Mouse (Mus musculus): ENCODE measurements at regions not wholly inside any gene's neighbourhood (a gene's known extent, or its start where the extent isn't known, plus 50 kb on each side); places are given as distances from the start of the nearest gene placed in this dataset.
A peak's percentile ranks its signal among the peaks of the same experiment; 100 is the strongest.

DNA sequence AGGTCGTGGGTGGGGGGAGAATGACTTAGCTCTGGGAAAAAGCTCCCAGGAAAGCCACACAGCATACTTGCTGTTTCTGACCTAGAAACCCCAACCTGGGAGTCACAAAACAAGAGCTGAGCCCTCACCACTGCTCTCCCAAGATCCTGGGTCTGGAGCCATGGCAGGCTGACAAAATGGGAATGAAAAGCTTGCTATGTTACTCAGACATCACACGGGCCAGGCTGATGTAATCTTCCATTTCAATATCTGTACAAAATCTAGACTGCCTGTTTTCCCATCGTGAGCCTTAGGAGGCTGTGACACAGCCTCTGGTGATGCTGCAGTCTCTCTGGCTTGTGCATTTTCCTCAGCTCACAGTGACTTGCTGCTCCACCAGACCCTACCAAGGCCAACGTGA, 325.1 kb downstream of the Diras2 start:
- Histone ChIP-seq H3K27me3 (replicated peaks; ENCODE audit: control insufficient read depth, insufficient read depth, low read length) (no peaks in the 10 kb centered on the region), H3K4me3 (replicated peaks; ENCODE audit: low read length) (no peak overlapping the region), H3K4me1 (replicated peaks; ENCODE audit: control insufficient read depth, insufficient read depth, low read length) (no peaks in the 10 kb centered on the region), H3K27ac (ENCODE audit: low read length) (no peak overlapping the region), H3K9me3 (ENCODE audit: control insufficient read depth, low read length) (no peaks in the 10 kb centered on the region), H3K4me2 (ENCODE audit: low read length) (no peak overlapping the region), H3K9ac (replicated peaks; ENCODE audit: low read depth, low read length) (no peak overlapping the region), H3K36me3 (ENCODE audit: control insufficient read depth, insufficient read depth) (no peaks in the 10 kb centered on the region)
- ATAC-seq, result no peak
- WGBS, result 79% methylated on average over 4 of the region's 4 CpGs

DNA sequence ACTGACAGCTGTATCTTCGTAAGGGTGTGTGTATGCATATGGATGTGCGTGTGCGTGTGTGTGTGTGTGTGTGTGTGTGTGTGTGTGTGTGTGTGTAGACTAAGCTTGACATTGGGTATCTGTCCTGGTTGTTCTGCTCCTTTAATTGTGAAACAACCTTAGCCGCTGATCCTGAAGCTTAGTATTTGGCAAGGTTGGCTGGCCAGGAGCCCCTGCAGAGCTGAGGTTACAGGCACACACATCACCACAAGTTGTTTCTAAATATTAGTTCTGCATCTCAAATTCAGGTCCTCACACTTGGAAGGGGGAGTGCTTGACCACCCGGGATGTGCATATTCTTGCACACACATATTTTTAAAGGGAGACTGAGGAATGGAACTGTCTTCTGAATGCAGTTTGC, 314.7 kb downstream of the Diras2 start:
- no peak overlapping the region for H3K4me3 ChIP-seq (replicated peaks; ENCODE audit: low read length)
- no peak for ATAC-seq
- no peaks in the 10 kb centered on the region for H3K27me3 ChIP-seq (replicated peaks; ENCODE audit: control insufficient read depth, insufficient read depth, low read length)
- H3K9me3 ChIP-seq (ENCODE audit: control insufficient read depth, low read length), result peaks cover 4% of the 10 kb centered on the region; the same call in 1 of the 2 replicates
- no peak overlapping the region for H3K27ac ChIP-seq (ENCODE audit: low read length)
- H3K9ac ChIP-seq (replicated peaks; ENCODE audit: low read depth, low read length), result no peak overlapping the region
- H3K36me3 ChIP-seq (ENCODE audit: control insufficient read depth, insufficient read depth), result no peaks in the 10 kb centered on the region
- 90% methylated on average over 5 of the region's 5 CpGs for WGBS
- peaks cover 7% of the 10 kb centered on the region for H3K4me1 ChIP-seq (replicated peaks; ENCODE audit: control insufficient read depth, insufficient read depth, low read length)
- no peak overlapping the region for H3K4me2 ChIP-seq (ENCODE audit: low read length)

DNA sequence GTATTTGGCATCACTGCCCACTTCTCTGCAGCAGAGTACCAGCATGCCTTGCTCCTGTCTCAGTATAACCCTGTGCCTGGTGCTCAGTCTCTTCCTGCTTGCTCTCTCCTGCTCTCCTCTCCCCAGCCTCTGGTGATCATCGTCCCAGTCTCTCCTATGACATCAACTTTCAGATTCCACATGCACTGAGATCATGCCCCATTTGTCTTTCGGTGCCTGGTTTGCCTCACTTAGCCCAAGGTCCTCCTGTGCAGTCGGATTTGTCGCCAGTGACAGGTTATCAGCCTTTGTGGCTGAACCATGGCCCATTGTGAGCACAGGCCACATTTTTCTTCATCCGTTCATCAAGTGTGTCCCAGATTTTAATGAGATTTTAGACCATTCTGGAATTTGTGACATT, 314.0 kb downstream of the Diras2 start:
- H3K4me2 ChIP-seq (ENCODE audit: low read length), result no peak overlapping the region
- H3K4me3 ChIP-seq (replicated peaks; ENCODE audit: low read length), result no peak overlapping the region
- H3K27ac ChIP-seq (ENCODE audit: low read length), result no peak overlapping the region
- no peaks in the 10 kb centered on the region for H3K36me3 ChIP-seq (ENCODE audit: control insufficient read depth, insufficient read depth)
- WGBS, result 71% methylated on average over 5 of the region's 5 CpGs
- peaks cover 4% of the 10 kb centered on the region; the same call in 1 of the 2 replicates for H3K9me3 ChIP-seq (ENCODE audit: control insufficient read depth, low read length)
- no peak for ATAC-seq
- H3K4me1 ChIP-seq (replicated peaks; ENCODE audit: control insufficient read depth, insufficient read depth, low read length), result peaks cover 7% of the 10 kb centered on the region
- no peak overlapping the region for H3K9ac ChIP-seq (replicated peaks; ENCODE audit: low read depth, low read length)
- no peaks in the 10 kb centered on the region for H3K27me3 ChIP-seq (replicated peaks; ENCODE audit: control insufficient read depth, insufficient read depth, low read length)

DNA sequence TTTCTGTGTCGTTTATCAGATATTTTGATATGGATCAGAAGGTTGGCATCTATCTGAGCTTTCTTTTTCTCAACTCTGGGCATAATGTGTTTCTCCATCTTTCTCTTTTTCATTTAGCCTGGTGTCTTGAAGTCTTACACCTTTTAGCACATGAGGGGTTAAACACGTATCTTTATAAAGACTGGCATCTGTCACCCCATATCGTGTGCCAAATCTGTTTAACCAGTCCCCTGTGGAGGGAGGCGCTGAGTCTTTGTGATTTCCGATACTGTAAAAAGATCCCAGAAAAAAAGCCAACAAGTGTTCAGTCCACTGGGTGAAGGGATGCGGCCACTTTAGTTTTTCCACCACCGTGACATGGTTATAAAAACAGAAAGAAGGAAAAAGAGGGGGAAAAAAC, 313.3 kb downstream of the Diras2 start:
- no peak; the same call in 1 of the 2 replicates for ATAC-seq
- no peak overlapping the region for H3K4me3 ChIP-seq (replicated peaks; ENCODE audit: low read length)
- H3K4me1 ChIP-seq (replicated peaks; ENCODE audit: control insufficient read depth, insufficient read depth, low read length), result peaks cover 8% of the 10 kb centered on the region
- H3K9ac ChIP-seq (replicated peaks; ENCODE audit: low read depth, low read length), result no peak overlapping the region
- H3K9me3 ChIP-seq (ENCODE audit: control insufficient read depth, low read length), result peaks cover 4% of the 10 kb centered on the region; the same call in 1 of the 2 replicates
- no peaks in the 10 kb centered on the region for H3K27me3 ChIP-seq (replicated peaks; ENCODE audit: control insufficient read depth, insufficient read depth, low read length)
- H3K27ac ChIP-seq (ENCODE audit: low read length), result no peak overlapping the region
- H3K36me3 ChIP-seq (ENCODE audit: control insufficient read depth, insufficient read depth), result no peaks in the 10 kb centered on the region
- H3K4me2 ChIP-seq (ENCODE audit: low read length), result no peak overlapping the region
- WGBS, result 35% methylated on average over 7 of the region's 7 CpGs

DNA sequence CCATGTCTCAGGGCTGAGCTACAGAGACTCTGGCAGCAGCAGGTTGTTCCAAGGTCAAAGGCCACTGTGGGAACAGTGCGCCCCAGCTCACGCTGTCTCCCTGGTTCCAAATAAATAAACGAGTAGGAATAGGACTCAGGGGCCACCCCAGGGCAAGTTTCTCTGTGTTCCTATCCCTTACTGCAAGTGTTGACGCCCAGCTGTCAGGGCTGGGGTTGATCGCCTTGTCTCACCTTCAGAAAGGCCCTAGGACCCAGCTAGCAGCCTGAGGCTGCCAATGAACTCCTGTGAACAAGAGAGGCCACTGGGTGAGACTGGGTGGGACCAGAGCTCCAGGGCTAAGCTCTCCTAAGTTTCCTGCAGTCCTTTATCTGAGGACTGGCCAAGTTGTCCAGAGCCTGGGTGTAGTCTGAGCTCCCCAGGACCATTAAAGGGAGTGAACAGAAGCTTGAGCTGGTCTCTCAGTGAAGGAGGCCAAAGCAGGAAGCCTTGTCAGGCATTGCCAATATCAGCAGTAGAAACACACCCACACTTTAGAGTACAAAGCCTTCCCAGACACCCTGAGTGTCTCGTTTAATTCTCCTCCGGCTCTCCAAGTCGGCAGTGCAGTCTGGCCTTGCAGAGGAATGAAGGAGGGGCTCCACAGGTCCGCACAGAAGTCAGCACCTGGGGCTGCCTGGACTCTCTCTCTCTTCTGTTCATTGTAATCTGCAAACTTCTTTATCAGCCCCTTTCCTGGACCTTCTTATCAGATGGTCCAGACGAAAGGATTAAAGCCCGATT, 308.6 kb downstream of the Diras2 start:
- no peak for ATAC-seq
- 32% methylated on average over 11 of the region's 11 CpGs for WGBS
- H3K36me3 ChIP-seq (ENCODE audit: control insufficient read depth, insufficient read depth), result no peaks in the 10 kb centered on the region
- no peak overlapping the region for H3K4me3 ChIP-seq (replicated peaks; ENCODE audit: low read length)
- H3K27me3 ChIP-seq (replicated peaks; ENCODE audit: control insufficient read depth, insufficient read depth, low read length), result 0 out of 2 replicates have a peak, but pooled peaks cover 4% of the 10 kb centered on the region
- no peak overlapping the region for H3K9ac ChIP-seq (replicated peaks; ENCODE audit: low read depth, low read length)
- peaks cover 4% of the 10 kb centered on the region; the same call in 1 of the 2 replicates for H3K9me3 ChIP-seq (ENCODE audit: control insufficient read depth, low read length)
- H3K4me2 ChIP-seq (ENCODE audit: low read length), result no peak overlapping the region
- peaks cover 12% of the 10 kb centered on the region for H3K4me1 ChIP-seq (replicated peaks; ENCODE audit: control insufficient read depth, insufficient read depth, low read length)
- H3K27ac ChIP-seq (ENCODE audit: low read length), result no peak overlapping the region

DNA sequence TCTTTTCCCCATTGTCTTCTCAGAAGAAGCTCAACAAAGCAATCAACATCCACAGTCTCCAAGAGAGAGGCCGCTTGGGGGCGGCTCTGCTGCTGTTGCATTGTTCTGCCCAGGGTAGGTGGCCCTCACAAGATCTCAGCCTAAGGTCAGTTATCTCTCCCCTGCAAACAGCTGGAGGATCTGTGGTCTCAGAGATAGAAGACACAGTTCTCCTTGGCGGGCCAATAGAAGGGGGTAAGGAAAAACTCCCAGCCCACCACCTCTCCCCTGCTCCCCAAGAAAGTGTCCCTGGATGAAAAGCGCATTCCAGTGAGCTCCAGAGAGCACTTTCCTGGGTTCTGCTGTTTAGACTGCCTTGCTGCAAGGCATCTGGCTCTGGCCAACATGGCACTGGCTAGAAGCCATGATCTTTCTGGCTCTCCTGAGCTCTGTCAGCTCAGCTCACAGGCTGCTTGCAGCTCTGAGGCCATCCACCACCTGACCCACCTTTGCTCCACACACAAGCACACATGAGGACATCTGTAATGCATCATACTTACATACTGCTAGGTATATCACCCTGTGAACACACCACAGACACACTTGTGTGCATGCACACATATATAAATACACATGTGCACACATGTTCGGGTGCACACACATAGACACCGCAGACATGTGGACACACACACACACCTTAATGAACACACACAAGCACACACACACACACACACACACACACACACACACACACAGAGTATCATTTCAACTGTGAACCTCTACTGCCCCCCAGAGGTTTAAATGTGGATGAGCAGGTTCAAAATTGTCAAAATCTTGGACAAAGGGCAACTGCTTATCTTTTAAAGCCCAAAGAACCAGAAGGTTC, 307.7 kb downstream of the Diras2 start:
- H3K9ac ChIP-seq (replicated peaks; ENCODE audit: low read depth, low read length), result no peak overlapping the region
- H3K36me3 ChIP-seq (ENCODE audit: control insufficient read depth, insufficient read depth), result no peaks in the 10 kb centered on the region
- peaks cover 8% of the 10 kb centered on the region for H3K4me1 ChIP-seq (replicated peaks; ENCODE audit: control insufficient read depth, insufficient read depth, low read length)
- no peak overlapping the region for H3K4me2 ChIP-seq (ENCODE audit: low read length)
- no peak overlapping the region for H3K4me3 ChIP-seq (replicated peaks; ENCODE audit: low read length)
- ATAC-seq, result peak; percentile 73
- WGBS, result 24% methylated on average over 6 of the region's 6 CpGs
- peaks cover 4% of the 10 kb centered on the region; the same call in 1 of the 2 replicates for H3K9me3 ChIP-seq (ENCODE audit: control insufficient read depth, low read length)
- 0 out of 2 replicates have a peak, but pooled peaks cover 4% of the 10 kb centered on the region for H3K27me3 ChIP-seq (replicated peaks; ENCODE audit: control insufficient read depth, insufficient read depth, low read length)
- H3K27ac ChIP-seq (ENCODE audit: low read length), result no peak overlapping the region

DNA sequence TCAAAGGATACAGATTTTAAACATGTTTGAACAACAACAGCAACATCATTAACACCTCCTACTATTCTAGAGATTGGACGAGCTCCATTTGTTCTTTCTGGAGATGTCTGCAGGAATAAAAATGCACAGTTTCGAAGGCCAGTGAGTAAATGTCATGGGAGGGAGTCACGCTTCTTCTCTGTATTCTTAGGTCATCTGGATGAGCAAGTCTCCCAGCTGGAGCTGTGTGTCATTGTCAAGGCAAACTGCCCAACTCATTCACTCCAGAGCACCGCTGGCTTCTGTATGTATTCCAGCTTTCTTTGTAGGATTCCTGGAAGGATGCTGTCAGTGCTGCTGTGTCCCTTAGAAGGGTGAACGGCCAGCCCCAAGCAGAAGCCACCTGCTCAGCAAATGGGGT, 297.1 kb downstream of the Diras2 start:
- no peaks in the 10 kb centered on the region for H3K27me3 ChIP-seq (replicated peaks; ENCODE audit: control insufficient read depth, insufficient read depth, low read length)
- H3K36me3 ChIP-seq (ENCODE audit: control insufficient read depth, insufficient read depth), result no peaks in the 10 kb centered on the region
- H3K9ac ChIP-seq (replicated peaks; ENCODE audit: low read depth, low read length), result no peak overlapping the region
- ATAC-seq, result no peak
- 75% methylated on average over 5 of the region's 5 CpGs for WGBS
- H3K4me2 ChIP-seq (ENCODE audit: low read length), result no peak overlapping the region
- H3K4me3 ChIP-seq (replicated peaks; ENCODE audit: low read length), result no peak overlapping the region
- H3K9me3 ChIP-seq (ENCODE audit: control insufficient read depth, low read length), result no peaks in the 10 kb centered on the region
- no peak overlapping the region for H3K27ac ChIP-seq (ENCODE audit: low read length)
- no peaks in the 10 kb centered on the region for H3K4me1 ChIP-seq (replicated peaks; ENCODE audit: control insufficient read depth, insufficient read depth, low read length)

DNA sequence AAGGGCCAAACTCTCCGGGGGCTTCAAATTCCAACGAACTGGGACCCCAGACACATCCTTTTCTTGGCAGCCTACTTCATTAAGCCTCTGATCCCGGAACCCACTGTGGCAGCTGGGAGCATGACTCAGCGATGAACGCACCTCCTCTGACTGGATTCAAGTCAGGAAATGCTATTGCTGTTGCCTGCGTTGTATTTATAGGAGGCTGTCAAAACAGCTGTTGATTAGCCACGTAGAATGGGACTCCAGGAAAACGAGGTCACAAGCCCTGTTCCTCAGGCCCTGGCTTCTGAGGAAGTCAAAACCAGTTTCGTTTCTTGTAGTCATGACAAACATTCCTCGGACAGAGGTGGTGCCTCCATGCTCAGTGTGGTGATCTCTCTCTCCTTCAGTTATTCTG, 295.0 kb downstream of the Diras2 start:
- Histone ChIP-seq H3K9ac (replicated peaks; ENCODE audit: low read depth, low read length) (no peak overlapping the region), H3K27me3 (replicated peaks; ENCODE audit: control insufficient read depth, insufficient read depth, low read length) (no peaks in the 10 kb centered on the region), H3K36me3 (ENCODE audit: control insufficient read depth, insufficient read depth) (no peaks in the 10 kb centered on the region), H3K4me2 (ENCODE audit: low read length) (no peak overlapping the region), H3K27ac (ENCODE audit: low read length) (no peak overlapping the region), H3K9me3 (ENCODE audit: control insufficient read depth, low read length) (no peaks in the 10 kb centered on the region), H3K4me3 (replicated peaks; ENCODE audit: low read length) (no peak overlapping the region), H3K4me1 (replicated peaks; ENCODE audit: control insufficient read depth, insufficient read depth, low read length) (no peaks in the 10 kb centered on the region)
- 40% methylated on average over 10 of the region's 10 CpGs for WGBS
- no peak for ATAC-seq

DNA sequence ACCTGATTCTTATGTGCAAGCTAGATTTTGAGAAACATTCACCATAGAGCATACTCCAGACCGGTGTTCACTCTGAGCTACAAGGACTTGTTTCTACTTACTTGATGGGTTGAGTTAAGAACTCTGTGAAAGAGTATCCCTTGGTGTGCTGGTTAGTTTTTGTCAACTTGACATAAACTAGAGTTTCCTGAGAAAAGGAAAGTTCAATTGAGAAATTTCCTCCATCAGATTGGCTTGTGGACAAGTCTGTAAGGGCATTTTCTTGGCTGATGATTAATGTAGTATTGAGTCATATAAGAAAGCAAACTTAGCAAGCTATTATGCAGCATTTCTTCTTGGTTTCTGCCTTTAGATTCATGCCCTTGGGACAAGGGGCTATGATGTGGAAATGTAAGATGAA, 291.5 kb downstream of the Diras2 start:
- Histone ChIP-seq H3K36me3 (ENCODE audit: control insufficient read depth, insufficient read depth) (no peaks in the 10 kb centered on the region), H3K27ac (ENCODE audit: low read length) (no peak overlapping the region), H3K27me3 (replicated peaks; ENCODE audit: control insufficient read depth, insufficient read depth, low read length) (no peaks in the 10 kb centered on the region), H3K9ac (replicated peaks; ENCODE audit: low read depth, low read length) (no peak overlapping the region), H3K4me1 (replicated peaks; ENCODE audit: control insufficient read depth, insufficient read depth, low read length) (no peaks in the 10 kb centered on the region), H3K4me3 (replicated peaks; ENCODE audit: low read length) (no peak overlapping the region), H3K4me2 (ENCODE audit: low read length) (no peak overlapping the region), H3K9me3 (ENCODE audit: control insufficient read depth, low read length) (no peaks in the 10 kb centered on the region)
- ATAC-seq, result no peak
- 100% methylated on average over 1 of the region's 1 CpGs for WGBS
